Comparison of ENCODE assay signal across 13 mouse cellular contexts in the genomic region with DNA sequence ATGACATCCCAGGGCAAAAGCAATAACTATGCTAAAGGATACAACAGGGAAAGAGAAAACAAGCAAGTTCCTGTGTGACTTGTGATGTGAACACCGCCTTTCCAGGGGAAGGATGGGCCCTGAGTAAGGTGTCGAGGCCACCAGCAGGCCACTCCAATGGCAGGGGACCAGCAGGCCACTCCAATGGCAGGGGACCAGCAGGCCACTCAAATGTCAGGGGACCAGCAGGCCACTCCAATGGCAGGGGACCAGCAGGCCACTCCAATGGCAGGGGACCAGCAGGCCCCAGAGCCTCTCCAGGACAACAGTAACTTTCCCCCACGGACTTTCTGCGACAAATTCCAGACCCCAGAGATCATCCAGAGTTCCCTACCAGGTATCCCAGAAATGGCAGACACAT. TPM values are rescaled to one million over a fixed set of nuclear protein-coding genes. Genes with fewer than 3 reads are reported as not detected.
DNase-seq lines count a peak whose midpoint lies in the region.
"Had no signal": no experiment of that assay in that cellular context is flagged by ENCODE, and none has a peak within 500 bp of the region (broad histone marks: within the 10 kb centered on the region; RNA-seq: fewer than 3 reads in every experiment).

No protein-coding gene starts in this region.

- DNase-seq in gastrocnemius, adult 18-20 months (ENCODE audit: low spot score), result peak; percentile 59
- no peak for DNase-seq in gastrocnemius, postnatal 4 days (ENCODE audit: low spot score in 2 of 2)
- peak; percentile 35 to 70 for DNase-seq in gastrocnemius, adult 8-10 months (ENCODE audit: low spot score in 2 of 2)
- peak; percentile 31 to 48 for DNase-seq in gastrocnemius, postnatal 36 days
- DNase-seq in frontal cortex, postnatal 14 days (ENCODE audit: low spot score in 2 of 2), result no peak
- DNase-seq in heart, adult 8-10 months (ENCODE audit: low spot score), result no peak
- DNase-seq: cerebellum, adult 18-20 months; cerebellum, adult 9-11 months; cerebellum, postnatal 36 days; heart, adult 18-20 months; heart, postnatal 14 days; kidney, adult 18-20 months had no signal

- intact Hi-C loops in gastrocnemius, postnatal 36 days (cut with DNase I), result no loop called here

RNA-seq across cellular contexts. Expression of gene Aox2, which starts 2.3 kb away (rescaled TPM):
- total RNA-seq in gastrocnemius, adult 18-20 months (2021), result under 1 TPM; 0.05 to 0.14 TPM
- under 1 TPM; 0.27 to 0.34 TPM for total RNA-seq in gastrocnemius, postnatal 4 days (2021)
- total RNA-seq in gastrocnemius, adult 8-10 months (2022), result under 1 TPM; 0.04 to 0.24 (median 0.08) TPM
- under 1 TPM in 1 of 2 experiments, not detected in 1; 0.13 TPM for total RNA-seq in gastrocnemius, postnatal 36 days (2021)
- not detected for total RNA-seq in heart, adult 8-10 months (2022)
- total RNA-seq: hematopoietic stem cell, adult 5-6 weeks had no signal

Comparison
In these comparisons a context has a peak if more than half of its experiments do, and no peak if none do; other contexts are left out.
1. DNase-seq: peak in gastrocnemius, adult 18-20 months (single experiment), gastrocnemius, adult 8-10 months (2 of 2) and gastrocnemius, postnatal 36 days (2 of 2); none in gastrocnemius, postnatal 4 days (0 of 2), frontal cortex, postnatal 14 days (0 of 2) and heart, adult 8-10 months (single experiment).